Mouse (Mus musculus) cerebellum, adult 2 months (tissue): Measurements from ENCODE around the gene Gm42906. TPM values are rescaled to one million over a fixed set of nuclear protein-coding genes. Genes with fewer than 3 reads are reported as not detected.

ENCODE experiments used
- DNase-seq, 2 experiments: peaks; one replicate each; pipeline ENCODE4 v3.0.0; 2021
- H3K27ac ChIP-seq: fragments of 200-500 bp; 2 replicates; pipeline ENCODE4 v1.5.1; 2012; ENCODE audit warnings: low read length, control low read depth, inconsistent platforms; ENCODE audit not compliant: insufficient read depth
- H3K27me3 ChIP-seq: fragments of 200-500 bp; 2 replicates; pipeline ENCODE4 v1.6.1; 2012; ENCODE audit warnings: inconsistent platforms, mild to moderate bottlenecking, low read length, moderate library complexity; ENCODE audit not compliant: control insufficient read depth, insufficient read depth
- H3K4me1 ChIP-seq: fragments of 200-500 bp; 2 replicates; pipeline ENCODE4 v1.6.1; 2011; ENCODE audit warnings: low read length; ENCODE audit not compliant: control insufficient read depth, insufficient read depth
- H3K4me3 ChIP-seq: fragments of 200-500 bp; replicated peaks from 2 replicates; pipeline ENCODE3; 2011; ENCODE audit warnings: mild to moderate bottlenecking, low read depth, low read length, control low read depth; ENCODE audit not compliant: insufficient read depth
- CTCF ChIP-seq: fragments of 200-500 bp; IDR thresholded peaks from 2 replicates; pipeline ENCODE4 v1.5.1; 2011; ENCODE audit warnings: low read depth, mild to moderate bottlenecking, control low read depth, low read length, moderate library complexity, borderline replicate concordance; ENCODE audit not compliant: insufficient read depth
- POLR2A ChIP-seq: fragments of 200-500 bp; IDR thresholded peaks from 2 replicates; pipeline ENCODE4 v1.6.1; 2011; ENCODE audit warnings: low read length, control low read depth, borderline replicate concordance; ENCODE audit not compliant: insufficient read depth
- WGBS: fragments of 180-500 bp; shearing (Covaris S2); methylation state at CpG from one replicate; pipeline ENCODE4 v1.1.7; 2018; 5-methylcytosine and 5-hydroxymethylcytosine counted together
- polyA plus RNA-seq: library from polyadenylated mRNA; depleted of rRNA; stranded (reverse); fragments of >200 nt; gene quantifications from 2 replicates; pipeline ENCODE4 v1.2.3, GENCODE M21; 2012

Gm42906 gene
- polyA plus RNA-seq, 1 experiment = not detected

GRCm38 (mm10) chr5:151367881-151368394 is 60.0 kb downstream of the Gm42906 start:
- WGBS = 3% methylated on average over 16 of the region's 16 CpGs
- H3K27ac ChIP-seq = peak overlapping the region; percentile 82
- TF ChIP-seq CTCF (no peak), POLR2A (no peak)
- DNase-seq = no peak
- no peaks in the 10 kb centered on the region for H3K27me3 ChIP-seq
- peak overlapping the region; percentile 67 for H3K4me3 ChIP-seq
- no peaks in the 10 kb centered on the region for H3K4me1 ChIP-seq

GRCm38 (mm10) chr5:151367317-151367716 is 60.6 kb downstream of the Gm42906 start:
- no peaks in the 10 kb centered on the region for H3K27me3 ChIP-seq
- 88% methylated on average over 1 of the region's 1 CpGs for WGBS
- TF ChIP-seq CTCF (no peak), POLR2A (no peak)
- no peaks in the 10 kb centered on the region for H3K4me1 ChIP-seq
- no peak overlapping the region for H3K27ac ChIP-seq
- DNase-seq = no peak
- no peak overlapping the region for H3K4me3 ChIP-seq

GRCm38 (mm10) chr5:151363343-151364000 is 64.5 kb downstream of the Gm42906 start:
- WGBS = 77% methylated on average over 3 of the region's 3 CpGs

GRCm38 (mm10) chr5:151349616-151350015 is 78.3 kb downstream of the Gm42906 start:
- H3K4me1 ChIP-seq = no peaks in the 10 kb centered on the region
- no peaks in the 10 kb centered on the region for H3K27me3 ChIP-seq
- TF ChIP-seq CTCF (no peak), POLR2A (no peak)
- H3K4me3 ChIP-seq = no peak overlapping the region
- DNase-seq = no peak
- WGBS = 52% methylated on average over 1 of the region's 1 CpGs
- H3K27ac ChIP-seq = no peak overlapping the region

More at GRCm38 (mm10) chr5:151363343-151364000, 64.5 kb downstream of the Gm42906 start:
- H3K4me3 ChIP-seq = no peak overlapping the region
- no peak overlapping the region for H3K27ac ChIP-seq
- H3K4me1 ChIP-seq = no peaks in the 10 kb centered on the region
- no peaks in the 10 kb centered on the region for H3K27me3 ChIP-seq
- TF ChIP-seq POLR2A = no peak
- no peak for TF ChIP-seq CTCF
- no peak for DNase-seq

GRCm38 (mm10) chr5:151348418-151348817 is 79.5 kb downstream of the Gm42906 start:
- 66% methylated on average over 3 of the region's 3 CpGs for WGBS
- Histone ChIP-seq H3K27me3 (no peaks in the 10 kb centered on the region), H3K4me3 (no peak overlapping the region), H3K27ac (no peak overlapping the region), H3K4me1 (no peaks in the 10 kb centered on the region)
- no peak for DNase-seq
- no peak for TF ChIP-seq POLR2A
- no peak for TF ChIP-seq CTCF

GRCm38 (mm10) chr5:151346626-151347025 is 81.3 kb downstream of the Gm42906 start:
- TF ChIP-seq CTCF (no peak), POLR2A (no peak)
- no peak overlapping the region for H3K27ac ChIP-seq
- H3K4me1 ChIP-seq = no peaks in the 10 kb centered on the region
- 38% methylated on average over 8 of the region's 8 CpGs for WGBS
- DNase-seq = peak; percentile 16 to 46
- H3K4me3 ChIP-seq = no peak overlapping the region
- no peaks in the 10 kb centered on the region for H3K27me3 ChIP-seq

- no peak for TF ChIP-seq CTCF
- TF ChIP-seq POLR2A = no peak
- WGBS = 78% methylated on average over 4 of the region's 4 CpGs
- no peak overlapping the region for H3K27ac ChIP-seq
- no peak overlapping the region for H3K4me3 ChIP-seq
- no peaks in the 10 kb centered on the region for H3K27me3 ChIP-seq
- H3K4me1 ChIP-seq = no peaks in the 10 kb centered on the region
- no peak for DNase-seq
Measured at GRCm38 (mm10) chr5:151344737-151345136, 83.2 kb downstream of the Gm42906 start.

GRCm38 (mm10) chr5:151333686-151334085 is 94.3 kb downstream of the Gm42906 start:
- TF ChIP-seq CTCF (no peak), POLR2A (no peak)
- Histone ChIP-seq H3K4me1 (no peaks in the 10 kb centered on the region), H3K27ac (no peak overlapping the region), H3K4me3 (no peak overlapping the region), H3K27me3 (no peaks in the 10 kb centered on the region)
- DNase-seq = no peak
